Mouse (Mus musculus) kidney, adult 2 months (tissue): ENCODE measurements at regions not wholly inside any gene's neighbourhood (a gene's known extent, or its start where the extent isn't known, plus 50 kb on each side); places are given as distances from the start of the nearest gene placed in this dataset.

Experiments used
- CTCF ChIP-seq: fragments of 200-500 bp; conservative IDR thresholded peaks from 2 replicates; pipeline ENCODE4 v1.5.1; 2011; ENCODE audit warnings: low read depth, mild to moderate bottlenecking, control low read depth, low read length, moderate library complexity, mixed read lengths; ENCODE audit not compliant: insufficient read depth, insufficient read length
- POLR2A ChIP-seq: fragments of 200-500 bp; IDR thresholded peaks from one replicate; pipeline ENCODE4 v1.6.1; 2011; ENCODE audit warnings: low read depth, low read length, control low read depth

DNA sequence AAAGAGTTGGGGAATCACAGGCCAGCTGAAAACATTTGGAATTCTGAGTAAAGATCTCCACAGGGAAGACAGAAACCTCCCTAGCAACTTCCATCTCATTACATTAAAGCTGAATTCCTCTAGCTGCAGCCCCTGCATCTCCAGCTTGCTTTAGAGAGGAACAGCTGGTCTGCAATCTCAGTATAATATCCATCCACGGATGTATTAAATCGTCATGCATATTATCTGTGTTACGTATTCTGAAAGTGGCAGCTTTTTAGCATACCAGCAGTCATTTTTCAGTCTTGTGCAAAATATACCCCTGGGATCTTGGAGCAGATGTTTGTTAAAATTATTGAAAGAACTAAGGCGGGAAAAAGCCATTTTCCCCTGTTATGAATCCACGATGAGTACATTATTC, 287.7 kb upstream of the Gm9747 start:
- TF ChIP-seq POLR2A (no peak), CTCF (no peak)
